Mouse (Mus musculus) erythroblast, embryonic 14.5 days (primary cell): ENCODE measurements around the gene Fshr.

ENCODE experiments used
- GATA1 ChIP-seq: IDR thresholded peaks from 2 replicates; pipeline ENCODE4 v1.6.1; 2012; ENCODE audit warnings: low read length, inconsistent platforms, mixed read lengths
- TAL1 ChIP-seq: IDR thresholded peaks from 3 replicates; pipeline ENCODE4 v1.6.1; 2012; ENCODE audit warnings: low read length, inconsistent platforms, mixed read lengths

GRCm38 (mm10) chr17:89164773-89165172 lies 35.7 kb downstream of the Fshr start:
- no peak for TF ChIP-seq TAL1
- TF ChIP-seq GATA1: no peak
